Mouse (Mus musculus) lung, postnatal 4 days (tissue): ENCODE results near the gene Olfml3.

ENCODE experiments used
- DNase-seq, 2 experiments: peaks; one replicate each; pipeline ENCODE4 v3.0.0; 2021

Gene Olfml3

GRCm38 (mm10) chr3:103704661-103705060, 33.1 kb downstream of the Olfml3 start:
- no peak for DNase-seq

- no peak for DNase-seq
Measured at GRCm38 (mm10) chr3:103696388-103696925, 41.3 kb downstream of the Olfml3 start.

- DNase-seq: no peak
Measured at GRCm38 (mm10) chr3:103695556-103695955, 42.2 kb downstream of the Olfml3 start.

- DNase-seq: peak in 1 of 2 experiments; percentile 24
Measured at GRCm38 (mm10) chr3:103690506-103690905, 47.3 kb downstream of the Olfml3 start.

- no peak for DNase-seq
Measured at GRCm38 (mm10) chr3:103689043-103689442, 48.8 kb downstream of the Olfml3 start.

GRCm38 (mm10) chr3:103683966-103684319, 53.9 kb downstream of the Olfml3 start:
- DNase-seq: no peak

GRCm38 (mm10) chr3:103683234-103683965, 54.4 kb downstream of the Olfml3 start:
- no peak for DNase-seq

- no peak for DNase-seq
Measured at GRCm38 (mm10) chr3:103682473-103682872, 55.3 kb downstream of the Olfml3 start.

GRCm38 (mm10) chr3:103678811-103679210, 59.0 kb downstream of the Olfml3 start:
- no peak for DNase-seq

- no peak for DNase-seq
Measured at GRCm38 (mm10) chr3:103672716-103673115, 65.1 kb downstream of the Olfml3 start.
